Mouse (Mus musculus) heart, adult 11 months (tissue): ENCODE results near the gene Phf21a.
A peak's percentile ranks its signal among the peaks of the same experiment; 100 is the strongest.

Experiments used
- DNase-seq: peaks from one replicate; pipeline ENCODE4 v3.0.0; 2022

Gene Phf21a

DNA sequence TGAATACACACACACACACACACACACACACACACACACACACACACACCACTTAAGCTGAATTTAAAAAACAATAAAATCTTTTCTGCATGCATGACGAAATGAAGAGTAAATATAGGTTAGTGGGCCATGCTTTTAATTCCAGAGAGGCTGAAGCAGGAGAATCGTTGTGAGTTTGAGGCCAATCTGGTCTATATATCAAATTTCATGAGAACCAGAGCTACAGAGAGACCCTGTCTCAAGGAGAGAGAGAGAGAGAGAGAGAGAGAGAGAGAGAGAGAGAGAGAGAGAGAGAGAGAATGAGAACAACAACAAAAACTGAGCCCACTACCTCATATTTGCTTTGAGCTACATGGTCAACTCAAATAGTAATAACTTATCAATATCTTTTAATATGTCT, at the start of gene Phf21a:
Gene Phf21a, plus strand, starts transcription at position 301 of the 400 bp plus-strand sequence.
- no peak for DNase-seq

DNA sequence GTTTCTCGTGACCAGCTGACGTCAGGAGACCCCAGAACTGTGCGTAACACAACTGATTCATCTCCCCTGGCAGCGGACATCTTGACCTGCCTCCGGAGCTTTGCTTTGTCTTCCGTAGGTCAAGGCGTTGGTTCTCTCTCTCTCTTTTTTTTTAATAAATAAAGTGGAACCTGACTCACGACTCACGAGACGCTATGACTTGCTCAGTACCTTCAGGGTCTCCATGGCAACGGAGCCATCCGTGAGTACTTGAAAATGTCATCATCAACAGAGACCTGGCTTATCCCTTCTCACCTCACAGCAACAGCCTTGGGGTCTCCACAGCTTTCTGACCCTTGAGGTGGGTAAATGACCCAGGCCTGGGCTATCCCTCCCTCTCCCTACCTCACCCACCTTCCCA, 49.6 kb upstream of the Phf21a start:
- DNase-seq, result no peak

DNA sequence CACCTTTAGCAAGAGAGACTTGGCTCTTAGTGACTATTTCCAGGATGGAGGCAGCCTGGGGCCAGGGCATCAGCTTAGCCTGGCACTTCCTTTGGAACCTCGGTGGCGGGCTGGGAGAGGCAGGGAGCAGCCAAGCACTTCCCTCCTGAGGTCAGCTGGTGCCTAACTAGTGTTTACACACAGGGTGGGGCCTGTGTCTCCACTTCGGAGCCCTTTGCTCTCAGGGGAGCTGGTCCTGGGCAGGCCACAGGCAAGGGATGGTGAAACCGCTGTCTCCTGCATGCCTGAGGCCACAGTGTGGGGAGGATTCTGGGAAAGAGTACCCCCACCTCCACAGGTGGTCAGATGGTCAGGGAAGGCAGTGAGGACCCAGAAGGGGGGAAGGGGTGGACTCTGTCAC, 45.3 kb upstream of the Phf21a start:
- no peak for DNase-seq

DNA sequence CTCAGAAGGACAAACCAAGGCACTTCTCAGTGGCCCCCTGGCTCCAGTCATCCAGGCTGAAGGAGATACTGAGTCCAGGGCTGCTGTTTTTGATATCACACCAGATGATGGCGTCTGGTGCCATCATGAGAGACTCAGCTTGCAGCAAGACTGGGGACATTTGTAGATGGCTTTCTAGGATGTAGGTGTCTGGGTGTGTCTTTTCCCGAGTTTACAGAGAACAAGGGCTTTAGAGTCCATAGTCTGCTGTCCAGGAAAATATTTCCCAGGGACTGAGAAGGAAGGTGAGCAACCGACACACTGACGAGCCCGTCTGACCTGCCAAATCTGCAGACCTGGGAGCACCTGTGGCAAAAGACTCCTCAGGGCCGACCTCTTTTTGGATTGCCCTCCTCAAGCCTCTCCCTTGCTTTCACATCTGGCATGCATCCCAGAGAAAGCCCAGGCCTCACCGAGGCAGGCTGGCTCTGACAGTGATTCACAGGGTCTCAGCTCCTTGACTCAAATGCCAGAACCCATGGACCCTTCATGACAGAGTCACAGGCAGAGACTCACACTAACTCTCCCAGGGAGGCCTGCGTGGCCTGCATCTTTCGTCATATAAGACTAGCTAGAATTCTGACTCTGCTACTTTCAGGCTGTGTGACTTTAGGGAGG, 44.8 kb upstream of the Phf21a start:
- no peak for DNase-seq

DNA sequence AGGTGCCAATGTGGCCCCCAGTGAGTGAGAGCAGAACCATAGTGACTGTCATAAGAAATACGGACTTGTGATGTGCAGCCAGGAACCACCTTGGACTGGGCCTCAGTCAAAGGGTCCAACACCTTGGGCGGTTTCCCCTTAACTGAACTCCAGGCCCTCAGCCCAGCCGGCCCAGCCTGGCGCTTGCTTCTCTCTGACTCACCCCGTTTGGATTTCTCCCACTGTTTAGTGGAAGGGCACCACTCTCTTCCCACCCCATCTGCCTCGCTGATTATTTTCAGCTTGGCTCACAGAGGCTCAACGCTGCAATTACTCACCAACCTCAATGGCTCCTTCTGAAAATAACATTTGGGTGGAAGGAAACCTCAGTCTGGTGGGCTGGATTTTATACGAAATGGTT, 40.7 kb upstream of the Phf21a start:
- peak; percentile 92 for DNase-seq

DNA sequence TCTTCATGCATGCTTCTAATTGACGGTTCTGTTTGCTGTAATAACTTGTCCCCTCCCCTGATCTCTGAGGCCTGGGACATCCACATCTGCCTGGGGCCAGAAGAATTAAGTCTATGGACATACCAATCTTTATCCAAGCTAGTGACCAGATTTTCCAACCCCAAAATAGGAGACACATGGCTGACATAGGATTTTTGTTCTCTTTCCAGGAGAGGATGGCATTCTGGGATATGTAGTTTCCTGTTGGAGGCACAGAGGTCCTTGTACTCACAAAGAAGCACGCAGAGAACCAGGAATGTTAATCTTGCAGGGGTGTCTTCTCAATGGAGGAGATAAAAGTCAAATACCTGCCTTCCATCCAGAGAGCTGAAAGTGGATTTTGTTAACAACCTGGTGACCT, 40.2 kb upstream of the Phf21a start:
- DNase-seq, result no peak

DNA sequence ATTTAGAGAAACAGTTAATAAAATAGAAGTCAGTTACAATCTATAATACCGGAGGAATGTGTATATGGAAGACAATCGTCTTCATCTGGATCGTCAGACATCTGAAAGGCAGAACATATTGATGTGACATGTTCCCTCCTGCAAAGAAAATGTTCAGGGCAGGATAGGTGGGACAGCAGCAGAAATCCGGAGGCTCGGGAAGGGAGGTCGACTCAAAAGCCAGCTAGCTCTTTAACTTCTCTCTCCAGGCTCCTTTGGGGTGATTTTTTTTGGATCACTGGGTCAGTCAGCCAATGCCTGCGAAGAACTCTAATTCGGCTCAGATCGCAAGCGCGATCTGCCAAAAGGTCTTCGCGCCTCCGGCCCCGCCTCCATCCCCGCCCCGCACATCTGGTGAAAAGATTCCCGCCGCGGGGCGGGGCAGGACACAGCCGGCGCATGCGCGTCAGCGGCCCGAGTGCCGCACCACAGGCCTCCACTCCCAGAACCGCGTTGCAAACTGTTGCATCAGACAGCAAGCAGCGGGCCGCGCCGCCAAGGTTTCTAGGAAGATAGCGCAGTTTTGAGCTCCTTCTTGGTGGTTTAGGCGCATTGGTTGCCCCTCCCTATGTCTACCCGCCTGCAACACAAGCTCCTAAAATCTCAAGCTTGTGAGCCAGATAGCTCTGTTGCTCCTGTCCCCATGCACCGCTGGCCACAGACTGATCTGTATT, 37.7 kb upstream of the Phf21a start:
- DNase-seq, result peak; percentile 99

DNA sequence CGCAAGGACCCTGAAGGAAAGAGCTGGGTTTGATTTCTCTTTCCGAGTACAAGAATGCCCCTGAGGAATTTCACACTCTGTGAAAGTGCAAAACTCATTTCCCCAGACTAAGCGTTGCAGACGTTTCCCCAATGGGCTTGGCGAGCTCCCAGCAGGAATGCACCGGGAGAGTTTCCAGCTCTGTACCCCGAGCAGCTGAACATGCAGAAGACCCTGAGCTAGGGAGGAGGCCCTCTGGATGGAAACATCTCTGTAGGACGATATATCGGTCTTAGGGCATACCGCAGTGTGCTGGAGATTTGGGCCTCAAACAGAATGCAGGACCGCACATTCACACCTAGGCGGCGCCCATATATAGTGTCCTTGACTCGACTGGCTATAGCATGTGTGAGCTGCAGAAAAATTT, 37.1 kb upstream of the Phf21a start:
- peak; percentile 95 for DNase-seq

DNA sequence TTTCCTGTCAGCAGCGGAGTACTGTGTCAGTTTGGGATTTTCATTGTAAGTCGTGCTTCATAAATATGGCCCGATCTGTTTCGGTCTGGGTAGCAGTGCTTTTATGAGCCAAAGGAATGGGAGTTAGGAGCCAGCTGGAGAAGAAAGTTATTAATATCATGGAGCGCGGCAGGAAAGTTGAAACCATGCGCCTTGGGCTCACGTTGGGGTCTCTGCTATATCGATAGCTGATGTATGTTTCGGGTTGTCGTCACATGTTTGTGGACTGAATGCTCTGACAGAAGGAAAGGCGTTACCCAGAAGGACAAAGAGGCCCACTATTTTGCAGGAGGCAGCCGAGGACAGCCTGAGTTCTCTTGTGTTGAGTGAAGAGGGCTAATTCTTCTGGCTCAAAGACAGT, 36.2 kb upstream of the Phf21a start:
- DNase-seq, result no peak

DNA sequence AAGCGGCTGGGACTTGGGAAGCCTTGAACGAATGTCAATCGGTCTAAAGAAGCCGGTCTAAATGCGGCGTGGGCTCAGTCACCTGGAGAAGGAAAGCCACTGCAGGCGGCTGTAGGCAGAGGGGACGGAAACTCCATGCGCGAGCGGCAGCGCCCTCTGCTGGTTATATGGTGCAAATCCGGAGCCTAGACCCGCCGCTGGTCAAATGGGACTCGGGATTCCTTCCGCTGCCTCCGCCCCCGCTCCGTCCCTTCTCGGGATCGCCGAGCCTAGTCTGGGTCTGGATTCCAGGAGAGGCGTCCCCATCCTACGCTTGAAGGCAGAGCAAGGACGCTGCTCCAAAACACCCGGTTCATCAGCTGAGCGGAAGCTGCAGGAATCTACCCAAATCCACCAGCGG, 34.4 kb upstream of the Phf21a start:
- peak; percentile 98 for DNase-seq

DNA sequence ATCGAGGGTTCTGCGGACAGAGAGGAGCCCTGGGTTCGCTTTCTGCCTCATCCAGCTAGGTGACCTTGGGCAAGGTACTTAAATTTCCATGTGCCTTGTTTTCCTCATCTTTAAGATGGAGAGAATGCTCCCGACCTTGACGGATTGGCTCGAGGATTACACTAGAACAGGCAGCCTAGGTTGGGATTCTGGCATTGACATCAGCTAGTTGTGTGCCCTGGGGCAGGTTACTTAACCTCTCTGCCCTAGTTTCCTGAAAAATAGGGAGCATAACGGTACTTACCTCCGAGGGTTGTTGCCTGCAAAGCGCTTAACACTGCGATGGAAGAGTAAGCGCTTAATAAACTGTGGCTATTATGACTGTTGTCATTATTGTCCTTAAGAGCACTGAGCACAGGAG, 34.0 kb upstream of the Phf21a start:
- no peak for DNase-seq

DNA sequence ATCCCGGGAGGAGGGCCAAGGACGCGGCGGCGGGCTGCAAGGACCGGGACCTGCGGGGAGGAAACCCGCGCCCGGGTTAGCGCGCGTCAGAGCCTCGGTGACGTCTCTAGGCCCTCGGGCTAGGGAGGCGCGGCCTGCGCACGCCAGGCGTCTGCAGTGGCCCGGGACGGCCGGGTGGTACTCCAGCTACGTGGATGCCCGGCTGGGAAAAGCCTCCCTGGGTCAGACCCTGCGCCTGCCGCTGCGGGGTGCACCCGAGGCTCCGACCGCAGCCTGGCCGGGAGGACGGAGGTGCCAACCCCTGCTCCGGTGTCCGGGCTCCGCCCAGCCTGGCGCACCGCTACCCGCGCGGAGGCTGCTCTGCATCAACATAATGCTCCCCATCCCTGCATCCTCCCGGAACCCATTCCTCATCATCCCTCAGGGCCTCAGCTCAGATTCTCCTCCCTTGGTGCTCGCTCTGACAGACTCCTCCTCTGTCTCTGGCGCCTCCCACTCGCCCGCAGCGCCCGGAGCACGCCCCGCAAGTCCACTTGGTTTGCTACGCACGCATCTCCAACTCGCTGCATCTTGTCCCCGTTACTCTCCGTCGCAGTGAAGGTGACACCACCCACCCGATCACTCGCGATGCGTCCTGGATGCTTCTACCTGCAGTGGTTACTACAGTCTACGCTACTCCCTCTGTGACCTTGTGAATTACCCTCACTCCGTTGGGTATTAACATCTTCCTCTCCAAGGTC, 33.3 kb upstream of the Phf21a start:
- peak; percentile 96 for DNase-seq

DNA sequence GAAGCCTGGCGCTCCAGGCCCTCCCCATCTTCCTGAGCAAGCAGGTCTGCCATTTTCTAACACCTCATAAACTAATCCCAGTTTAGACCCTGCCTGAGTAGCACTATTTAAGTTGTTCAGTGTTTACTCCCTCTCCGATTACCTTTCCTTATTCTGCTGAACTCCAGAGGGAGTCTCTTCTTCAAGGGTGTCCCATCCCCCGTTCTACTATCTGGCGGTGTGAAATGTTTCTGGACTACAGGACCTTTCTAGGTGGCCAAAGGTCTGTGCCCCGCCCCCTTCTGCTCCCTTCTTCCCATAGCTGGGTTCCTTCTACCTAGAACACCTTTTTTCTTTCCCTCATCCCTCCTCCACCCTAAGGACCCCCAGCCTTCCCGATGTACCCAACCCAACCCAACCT, 32.6 kb upstream of the Phf21a start:
- DNase-seq, result peak; percentile 81

DNA sequence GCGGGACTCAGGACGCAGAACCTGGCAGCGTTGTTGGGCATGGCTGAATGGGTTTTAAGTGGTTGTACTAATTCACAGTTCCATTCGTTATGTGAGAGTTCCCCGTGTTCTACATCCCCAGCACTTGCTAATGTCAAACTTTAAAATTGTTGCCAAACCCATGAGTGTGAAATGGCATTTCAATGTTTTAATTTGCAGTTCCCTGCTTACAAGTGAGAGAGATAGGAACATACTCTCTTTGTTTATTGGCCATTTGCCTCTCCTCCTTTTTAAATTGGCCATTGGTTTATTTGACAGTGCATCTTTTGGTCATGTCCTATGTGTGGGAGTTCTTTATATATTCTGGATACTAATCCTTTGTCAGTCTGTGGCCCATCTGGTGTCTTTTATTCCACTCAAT, 31.6 kb upstream of the Phf21a start:
- no peak for DNase-seq

DNA sequence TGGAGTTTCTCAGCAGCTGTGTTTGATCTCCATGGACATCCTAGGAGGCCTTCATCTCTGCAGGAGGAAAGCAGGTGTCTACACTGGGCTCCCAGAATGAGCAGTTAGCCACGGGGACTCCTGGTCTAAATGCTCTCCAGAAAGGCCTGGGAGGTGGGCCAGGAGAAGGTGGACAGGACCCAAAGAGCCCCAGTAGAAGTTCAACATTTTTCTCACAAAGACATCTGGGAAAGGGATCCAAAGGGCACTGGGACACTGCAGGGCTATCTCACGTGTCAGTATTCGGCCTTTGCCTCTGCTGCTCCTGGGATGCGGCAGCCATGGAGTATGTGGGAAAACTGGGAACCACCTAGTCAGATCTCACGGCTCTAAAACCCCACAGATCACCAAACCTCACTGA, 29.8 kb upstream of the Phf21a start:
- DNase-seq, result no peak

DNA sequence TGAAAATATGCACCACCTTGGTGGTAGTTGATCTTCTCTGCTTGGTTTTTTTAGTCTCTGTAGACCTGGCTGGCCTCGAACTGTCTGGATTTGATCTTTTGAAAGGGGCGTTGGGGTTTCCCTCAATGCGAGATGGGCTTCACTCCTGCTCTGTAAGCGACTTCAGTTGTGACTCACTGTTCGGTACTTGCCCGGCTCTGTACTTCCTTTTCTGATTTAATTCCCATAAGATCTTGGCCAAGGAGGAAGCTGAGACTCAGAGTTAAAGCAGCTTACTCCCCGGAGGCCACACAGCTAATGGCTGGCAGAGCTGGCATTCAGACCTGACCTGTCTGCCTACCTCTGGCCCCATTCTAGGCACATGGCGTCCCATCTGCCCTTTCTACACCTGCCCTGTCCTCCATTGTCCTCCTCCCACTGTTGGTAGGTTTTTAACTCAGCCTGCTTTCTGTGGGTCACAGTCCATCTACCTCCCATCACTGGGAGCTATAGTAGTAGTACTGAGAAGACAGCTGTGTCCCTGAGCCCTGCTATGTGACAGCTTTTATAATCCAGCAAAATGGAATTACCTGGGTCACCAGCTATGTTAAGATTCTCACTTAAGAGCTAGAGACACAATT, 27.5 kb upstream of the Phf21a start:
- no peak for DNase-seq

DNA sequence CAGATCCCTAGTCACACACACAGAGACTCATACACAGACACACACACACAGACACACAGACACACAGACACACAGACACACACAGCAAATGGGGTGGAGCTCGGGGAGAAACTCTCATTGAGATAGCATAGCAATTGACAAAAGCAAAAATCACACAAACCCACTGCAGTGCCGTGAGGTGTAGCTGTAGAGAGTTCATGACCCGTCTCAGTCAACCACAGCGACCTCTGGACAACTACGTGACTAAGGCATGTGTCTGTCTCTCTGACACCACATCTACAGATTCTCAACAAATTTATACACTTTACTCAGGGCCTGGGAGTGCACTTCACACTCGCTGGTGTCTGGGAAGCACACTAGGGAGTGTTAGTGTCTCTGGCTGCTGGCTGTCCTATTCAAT, 27.0 kb upstream of the Phf21a start:
- no peak for DNase-seq

DNA sequence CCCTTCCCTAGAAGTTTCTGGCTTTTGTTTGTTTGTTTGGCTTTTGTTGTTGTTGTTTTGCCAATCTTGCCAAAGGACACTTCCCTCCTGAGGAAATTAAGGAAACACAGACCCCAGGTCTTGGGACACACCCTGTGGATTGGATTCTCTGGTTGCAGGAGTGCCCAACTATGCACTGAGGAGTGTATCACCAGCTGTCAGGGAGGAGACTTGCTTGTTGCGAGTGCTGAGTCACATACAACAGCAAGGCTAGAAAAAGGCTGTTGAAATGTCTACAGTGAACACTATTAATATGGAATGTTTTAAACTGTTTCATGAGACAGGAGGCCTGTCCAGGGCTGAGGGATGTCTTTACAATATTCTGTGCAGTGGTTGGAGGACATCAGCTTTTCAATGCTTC, 26.0 kb upstream of the Phf21a start:
- DNase-seq, result no peak

DNA sequence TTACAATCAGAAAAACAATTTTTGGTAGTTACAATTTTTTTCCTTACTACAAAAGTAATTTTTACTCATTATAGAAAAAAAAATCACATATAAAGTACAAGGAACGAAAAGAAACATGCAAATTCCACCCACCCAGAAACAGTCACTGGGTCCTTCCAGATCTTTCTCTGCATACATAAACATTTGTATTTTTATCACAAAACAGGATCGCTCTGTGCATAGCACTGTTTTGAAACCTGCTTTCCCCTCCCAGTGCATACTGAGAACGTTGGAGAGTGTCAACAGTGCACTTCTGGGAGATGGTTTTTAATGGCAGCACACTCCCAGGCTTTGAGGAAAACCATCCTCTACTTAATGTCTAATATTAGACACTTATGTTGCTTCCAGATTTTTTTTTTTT, 25.3 kb upstream of the Phf21a start:
- no peak for DNase-seq

DNA sequence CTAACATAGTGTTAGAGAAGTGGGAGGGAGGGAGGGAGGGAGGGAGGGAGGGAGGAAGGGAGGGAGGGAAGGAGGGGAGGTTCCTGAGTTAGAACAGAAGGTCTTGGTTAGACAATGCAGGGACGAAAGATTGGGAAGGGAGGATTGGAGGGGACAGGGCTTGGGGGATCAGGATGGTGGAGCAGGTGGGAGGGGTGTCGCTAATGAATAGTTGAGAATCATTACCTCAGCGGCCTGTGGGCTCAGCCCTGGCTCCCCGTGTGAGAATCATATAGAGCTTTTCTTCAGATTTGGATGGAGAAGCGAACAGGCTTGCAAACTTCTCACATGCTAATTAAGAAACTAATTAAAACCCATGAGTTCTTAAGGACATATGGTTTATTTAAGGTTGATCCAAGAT, 23.3 kb upstream of the Phf21a start:
- no peak for DNase-seq

DNA sequence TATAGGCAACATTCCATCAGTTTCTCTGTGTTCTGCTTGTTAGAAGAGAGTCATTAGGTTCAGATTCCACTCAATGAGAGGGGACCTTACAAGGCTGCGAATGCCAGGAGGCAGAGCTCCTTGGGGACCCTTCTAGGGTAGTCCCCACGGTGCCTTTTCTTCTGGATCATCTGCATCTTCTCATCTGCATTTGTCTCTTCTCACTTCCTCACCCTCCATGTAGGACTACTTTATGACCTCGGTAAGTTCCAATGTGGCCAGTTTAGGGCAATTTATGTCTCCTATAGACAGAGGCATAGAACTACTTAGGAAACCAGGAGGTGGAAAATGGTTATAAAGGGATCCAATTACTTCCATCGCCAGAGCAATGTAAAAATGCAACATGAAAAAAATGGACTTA, 21.8 kb upstream of the Phf21a start:
- no peak for DNase-seq

DNA sequence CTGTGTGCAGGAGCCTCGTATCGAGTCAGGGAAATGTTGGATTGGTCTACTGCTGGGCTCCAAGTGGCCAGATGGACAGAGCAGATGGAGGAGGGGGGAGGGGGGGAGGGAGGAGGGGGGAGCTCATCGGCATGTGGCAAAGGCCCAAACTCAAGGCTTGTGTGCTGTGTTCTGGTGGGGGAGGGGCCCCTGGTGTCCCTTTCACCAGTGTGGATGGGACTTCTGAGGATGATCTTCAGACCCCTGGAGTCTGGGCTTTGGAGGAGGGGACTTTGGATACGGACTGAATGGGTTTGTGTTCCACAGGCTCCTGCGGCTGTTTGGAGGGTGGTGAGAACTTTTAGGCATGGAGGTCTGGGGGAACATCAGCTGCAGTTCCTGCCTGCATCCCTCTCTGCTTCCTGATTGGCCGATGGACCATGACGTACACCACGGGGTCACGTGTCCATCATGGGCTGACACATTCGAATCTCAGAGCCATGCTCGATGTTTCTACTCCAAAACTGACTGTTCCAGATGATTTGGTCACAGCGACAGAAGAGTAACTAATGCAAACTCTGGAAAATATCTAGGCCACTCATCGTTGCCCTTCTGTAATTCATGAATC, 16.7 kb upstream of the Phf21a start:
- no peak for DNase-seq

DNA sequence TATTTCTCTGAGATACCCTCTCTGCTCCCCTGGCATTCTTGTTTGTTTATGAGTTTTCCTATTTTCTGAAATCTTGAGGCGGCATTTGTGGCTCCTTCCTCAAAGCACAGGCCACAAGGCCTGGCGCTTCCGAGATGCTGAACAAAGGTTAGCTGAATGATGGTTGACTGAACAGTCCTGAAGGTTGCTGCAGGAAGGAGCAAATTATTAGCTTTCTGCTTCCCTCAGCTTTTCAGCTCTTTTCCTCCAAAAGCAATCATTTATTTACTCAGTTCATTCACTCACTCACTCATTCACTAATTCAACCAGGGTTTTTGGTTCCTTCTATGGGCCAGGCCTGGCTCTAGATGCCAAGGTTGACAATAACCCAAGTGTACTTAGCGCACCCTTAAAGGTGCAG, 10.7 kb upstream of the Phf21a start:
- no peak for DNase-seq
